Mouse (Mus musculus): ENCODE measurements around the gene Vpreb2.
"Not testable (repeated sequence)": the region's sequence is repeated elsewhere in the genome, so short reads cannot be mapped to it uniquely, and the experiment has no call there.

Gene Vpreb2

DNA sequence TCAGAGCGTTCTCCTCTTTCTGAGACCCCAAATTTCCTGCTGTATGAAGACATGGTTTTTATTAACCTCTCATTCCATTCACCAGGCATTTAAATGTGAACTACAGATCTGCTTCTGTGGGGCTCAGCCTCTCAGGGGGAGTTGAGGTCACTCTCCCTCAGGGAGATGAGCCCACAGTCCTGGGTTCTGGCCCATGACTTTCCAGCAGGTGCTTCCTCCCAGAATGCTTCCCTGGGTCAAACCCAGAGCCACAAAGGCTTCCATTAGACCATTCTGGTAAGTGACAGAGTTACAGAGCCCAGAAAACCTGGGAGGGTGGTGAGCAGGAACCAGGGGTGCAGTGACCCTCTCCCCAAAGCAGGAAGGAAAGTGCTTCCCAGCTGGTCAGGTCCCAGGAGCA is at the start of gene Vpreb2:
Gene Vpreb2 (plus strand): TSS at position 301 of the 400 bp plus-strand sequence.
- no peak for DNase-seq (ENCODE audit: low read depth)

DNA sequence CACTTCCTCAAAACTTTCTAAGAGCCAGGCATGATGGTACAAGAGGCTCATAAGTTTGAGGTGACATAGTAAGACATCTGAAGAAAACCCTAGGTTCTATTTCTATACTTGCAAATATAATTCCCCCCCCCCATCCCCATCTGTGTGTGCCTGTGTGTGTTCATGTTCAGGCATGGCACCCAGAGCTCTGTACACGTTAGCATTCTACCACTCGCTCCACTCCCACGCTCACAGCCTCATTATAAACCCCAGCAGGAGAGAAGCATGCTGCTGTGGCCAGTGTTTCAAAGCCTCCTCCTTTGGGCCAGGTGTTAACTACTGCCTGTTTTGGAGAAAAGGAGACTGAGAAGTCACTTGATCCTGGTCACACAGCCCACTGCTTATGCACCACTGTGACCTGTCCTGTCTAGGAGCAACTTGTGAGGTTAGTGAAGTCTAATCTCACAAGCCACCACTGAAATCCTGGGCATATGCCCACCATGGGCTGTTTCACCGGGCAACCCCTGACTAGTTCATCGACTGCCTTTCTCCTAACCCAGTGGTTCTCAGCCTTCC is 48.2 kb upstream of the Vpreb2 start:
- no peak for DNase-seq (ENCODE audit: low read depth)

GRCm38 (mm10) chr16:17933594-17934444 is 46.4 kb upstream of the Vpreb2 start:
- no peak for DNase-seq (ENCODE audit: low read depth)

DNA sequence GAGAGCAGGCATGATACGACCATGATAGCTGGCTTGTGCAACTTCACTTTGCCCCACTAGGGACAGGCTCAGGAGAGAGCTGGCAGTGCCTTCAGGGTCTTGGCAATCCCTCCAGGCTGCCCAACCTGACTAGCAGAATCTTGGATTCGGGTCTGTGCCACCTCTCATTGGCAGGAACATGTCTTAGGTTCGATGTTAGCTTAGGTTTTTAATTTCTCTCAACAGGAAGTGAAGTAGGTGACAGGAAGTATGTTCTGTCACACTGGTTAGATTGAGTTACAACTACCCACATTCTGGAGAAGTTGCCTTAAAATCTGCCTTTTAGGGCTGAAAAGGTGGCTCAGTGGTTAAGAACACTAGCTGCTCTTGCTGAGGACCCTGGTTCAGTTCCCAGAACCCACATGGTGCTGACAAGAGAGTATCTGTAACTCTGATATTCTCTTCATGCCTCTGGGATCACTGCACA is 45.8 kb upstream of the Vpreb2 start:
- no peak for DNase-seq (ENCODE audit: low read depth)

DNA sequence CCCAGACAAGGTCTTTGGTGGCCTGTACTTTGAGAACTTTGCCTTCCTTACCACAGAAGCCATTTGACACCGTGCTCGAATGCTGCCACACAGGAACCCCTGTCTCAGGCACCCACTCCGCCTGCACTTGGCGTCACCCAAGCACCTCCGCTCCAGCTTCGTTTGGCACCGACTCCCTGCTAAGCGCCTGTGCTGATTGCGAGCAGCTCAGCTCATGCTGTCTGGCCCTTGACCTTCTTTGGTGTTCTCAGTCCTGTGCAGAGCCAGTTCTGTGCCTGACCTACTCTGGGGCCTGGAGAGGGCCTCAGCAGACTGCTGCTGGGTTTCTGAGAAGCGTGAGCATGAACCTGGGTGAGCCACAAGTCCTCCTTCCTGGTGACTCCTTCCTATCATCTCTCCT is 43.5 kb upstream of the Vpreb2 start:
- DNase-seq (ENCODE audit: low read depth): no peak

DNA sequence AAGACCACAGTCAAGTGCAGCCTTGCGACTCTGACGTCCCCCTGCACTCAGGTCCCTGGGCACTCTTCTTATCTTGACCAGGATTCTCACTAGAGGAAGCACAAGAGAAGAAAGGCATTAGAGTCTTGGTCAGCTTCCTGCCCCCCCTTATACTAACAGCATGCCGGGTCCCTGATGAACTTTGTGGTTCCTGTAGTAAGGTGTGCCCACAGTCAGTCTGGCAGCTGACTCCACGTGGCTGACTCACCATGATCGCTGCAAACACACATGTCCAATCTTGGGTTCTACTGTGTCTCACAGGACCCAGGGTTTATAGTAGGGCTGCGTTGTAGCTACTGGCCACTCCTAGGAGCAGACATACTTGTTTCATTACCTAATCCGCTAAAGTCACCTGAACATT is 42.0 kb upstream of the Vpreb2 start:
- DNase-seq (ENCODE audit: low read depth): no peak

GRCm38 (mm10) chr16:17938821-17939220 is 41.4 kb upstream of the Vpreb2 start:
- DNase-seq (ENCODE audit: low read depth): peak; percentile 74

DNA sequence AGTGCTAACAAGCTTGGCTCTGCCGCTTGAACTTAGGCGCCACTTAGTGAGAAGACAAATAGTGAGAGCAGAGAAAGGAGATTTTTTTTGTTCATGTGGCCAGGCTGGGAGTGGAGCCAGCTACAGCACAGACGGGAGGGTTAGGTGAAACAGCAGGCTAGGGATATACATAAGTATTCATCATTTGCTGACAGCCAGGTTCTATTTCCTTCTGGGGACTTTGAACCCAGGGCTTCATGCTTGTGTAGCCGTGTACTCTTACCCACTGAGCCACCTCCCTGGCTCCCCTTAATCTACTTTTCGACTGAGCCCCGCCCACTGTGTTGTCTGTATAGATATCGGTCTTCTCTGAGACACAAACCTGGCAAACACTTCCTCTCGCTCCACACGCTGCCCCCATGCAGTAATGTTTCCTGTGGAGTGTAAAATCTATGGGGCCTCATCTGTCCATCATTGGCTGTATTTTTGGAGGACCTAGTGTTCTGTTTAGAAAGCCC is 40.9 kb upstream of the Vpreb2 start:
- peak; percentile 71 for DNase-seq (ENCODE audit: low read depth)

DNA sequence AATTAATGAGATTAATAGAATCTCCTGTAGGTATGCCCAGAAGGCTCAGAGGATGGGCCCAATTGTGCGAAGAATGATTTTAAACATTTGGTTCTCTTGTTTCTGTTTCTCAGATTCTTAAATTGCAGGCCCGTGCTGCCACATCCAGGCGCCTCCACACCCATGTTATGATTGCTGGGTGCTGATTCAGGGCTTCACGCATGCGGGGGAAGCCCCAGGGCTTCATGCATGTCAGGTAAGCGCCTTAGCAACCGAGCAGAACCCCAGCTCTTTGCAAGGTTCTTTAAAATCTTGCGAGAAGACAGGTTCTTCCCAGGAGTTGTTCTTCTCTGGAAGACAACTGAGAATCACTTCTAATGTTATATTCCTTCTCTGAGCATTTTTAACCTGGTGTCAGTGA is 36.8 kb upstream of the Vpreb2 start:
- DNase-seq (ENCODE audit: low read depth): no peak

DNA sequence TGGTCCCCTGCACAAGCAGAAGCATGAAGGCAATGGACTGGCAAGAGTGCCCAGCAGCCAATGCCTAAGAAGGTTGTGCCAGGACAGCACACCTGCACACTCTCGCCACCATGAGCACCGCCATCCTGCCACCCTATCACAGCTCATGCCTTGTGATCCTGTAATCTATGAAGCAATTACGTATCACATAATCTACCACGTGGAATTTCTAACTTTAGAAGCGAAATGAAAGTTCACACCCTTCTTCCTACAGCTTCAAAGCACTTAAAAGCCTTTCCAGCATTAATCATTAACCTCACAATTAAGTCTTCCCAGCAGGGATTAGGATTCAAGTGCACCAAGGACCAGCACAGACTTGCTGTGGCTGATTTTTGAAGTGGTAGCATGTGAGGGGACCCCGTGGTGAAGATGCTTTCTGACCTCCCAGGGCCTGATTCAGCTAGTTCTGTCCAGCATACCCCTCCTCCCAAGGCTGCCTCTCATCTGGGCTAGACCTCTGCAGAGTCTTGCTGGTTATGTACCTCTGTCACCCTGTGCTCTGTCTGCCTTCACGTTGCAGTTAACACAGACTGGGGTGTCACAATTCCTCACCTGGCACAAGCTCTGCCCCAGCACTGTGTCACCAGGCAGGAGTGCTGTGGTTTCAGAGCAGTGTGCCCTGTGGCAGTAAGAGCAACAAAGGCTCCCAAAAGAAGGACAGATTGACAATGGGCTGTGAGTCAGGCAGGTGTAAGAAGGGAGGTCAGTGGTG is 35.0 kb upstream of the Vpreb2 start:
- DNase-seq (ENCODE audit: low read depth): no peak

GRCm38 (mm10) chr16:17949421-17949877 is 30.8 kb upstream of the Vpreb2 start:
- no peak for DNase-seq (ENCODE audit: low read depth)

DNA sequence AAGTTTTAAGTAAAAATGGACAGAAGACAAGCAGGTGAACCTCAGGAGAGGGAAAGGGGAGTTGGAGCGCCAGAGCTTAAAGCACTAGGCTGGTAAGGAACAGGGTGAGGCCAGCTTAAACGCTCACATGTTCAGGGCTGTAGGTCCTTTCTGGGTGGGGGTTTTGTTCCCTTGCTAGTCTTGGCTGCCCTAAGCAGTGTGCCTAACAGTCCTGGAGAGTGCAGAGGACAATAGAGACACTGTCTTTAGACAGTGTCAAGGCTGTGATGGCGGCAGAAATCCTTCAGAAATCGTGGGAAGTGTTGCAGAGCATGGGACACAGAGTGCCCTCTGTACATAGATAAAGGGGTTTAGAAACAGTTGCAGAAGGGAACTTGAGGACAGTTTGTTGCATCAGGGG is 30.2 kb upstream of the Vpreb2 start:
- no peak for DNase-seq (ENCODE audit: low read depth)

GRCm38 (mm10) chr16:17951618-17952017 is 28.6 kb upstream of the Vpreb2 start:
- no peak for DNase-seq (ENCODE audit: low read depth)

DNA sequence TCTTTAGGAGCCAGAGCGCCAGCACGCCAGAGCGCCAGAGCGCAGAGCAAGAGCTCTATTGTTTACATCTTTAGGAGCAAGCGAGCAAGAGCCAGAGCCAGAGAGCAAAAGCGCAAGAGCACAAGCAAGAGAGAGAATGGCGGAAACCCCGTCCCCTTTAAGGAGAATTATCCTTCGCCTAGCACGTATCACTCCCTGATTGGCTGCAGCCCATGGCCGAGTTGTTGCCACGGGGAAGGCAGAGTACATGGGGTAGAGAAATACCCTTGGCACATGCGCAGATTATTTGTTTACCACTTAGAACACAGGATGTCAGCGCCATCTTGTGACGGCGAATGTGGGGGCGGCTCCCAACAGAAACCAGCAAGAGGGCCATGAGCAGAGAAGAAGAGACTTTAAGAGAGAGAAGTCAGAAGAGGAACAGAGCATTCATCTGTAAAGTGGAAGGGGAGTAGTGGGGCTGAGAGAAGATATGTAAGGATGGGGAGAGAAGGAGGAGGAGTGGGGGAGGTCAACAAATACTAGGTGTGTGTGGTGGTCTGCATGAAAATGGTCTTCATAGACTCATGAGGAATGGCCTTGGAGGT is 24.1 kb upstream of the Vpreb2 start:
- not testable (repeated sequence) for DNase-seq (ENCODE audit: low read depth)

GRCm38 (mm10) chr16:17962091-17962490 is 18.1 kb upstream of the Vpreb2 start:
- no peak for DNase-seq (ENCODE audit: low read depth)

DNA sequence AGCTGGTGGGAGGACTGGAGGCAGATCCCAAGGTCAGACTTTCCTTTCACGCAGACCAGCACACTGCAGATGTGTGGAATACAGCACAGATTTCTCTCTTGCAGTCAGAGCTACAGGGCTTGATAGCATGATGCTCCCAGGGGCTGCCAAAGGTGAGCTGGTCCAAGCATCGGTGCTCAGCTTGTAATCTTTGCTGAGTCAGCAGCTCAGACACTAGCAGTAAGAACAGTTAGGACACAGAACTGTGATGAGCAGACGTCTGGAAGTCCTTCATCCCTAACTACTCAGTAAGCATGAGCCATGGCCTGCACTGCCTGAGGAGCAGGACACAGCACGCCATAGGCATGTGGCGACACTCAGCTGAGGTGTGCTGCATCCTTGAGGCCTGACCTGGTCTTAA is 8.4 kb upstream of the Vpreb2 start:
- DNase-seq (ENCODE audit: low read depth): no peak

GRCm38 (mm10) chr16:17977840-17978239 is 2.4 kb upstream of the Vpreb2 start:
- DNase-seq (ENCODE audit: low read depth): not testable (repeated sequence)

- peak; percentile 14 for DNase-seq (ENCODE audit: low read depth)
Measured at GRCm38 (mm10) chr16:17983201-17983600, 3.0 kb downstream of the Vpreb2 start.

DNA sequence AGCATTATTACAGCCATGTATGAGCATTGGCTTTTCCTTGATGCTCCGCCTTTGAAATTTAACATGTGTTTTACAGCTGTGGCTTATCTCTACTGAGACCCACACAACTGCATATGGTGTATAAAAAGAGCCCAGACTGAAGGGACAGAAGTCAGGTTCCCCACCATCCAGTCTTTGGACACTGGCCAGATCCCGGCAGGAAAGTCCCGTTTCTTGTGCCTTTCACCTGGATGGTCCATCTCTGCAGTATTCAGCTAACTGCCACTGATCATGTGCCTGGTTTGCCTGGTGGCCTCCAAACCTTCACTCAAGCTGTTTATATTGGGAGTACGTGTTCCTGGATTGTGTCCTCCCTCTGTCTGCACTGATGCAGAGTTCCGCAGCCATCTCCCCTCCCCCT is 4.0 kb downstream of the Vpreb2 start:
- DNase-seq (ENCODE audit: low read depth): no peak

GRCm38 (mm10) chr16:17985078-17985477 is 4.8 kb downstream of the Vpreb2 start:
- DNase-seq (ENCODE audit: low read depth): no peak

GRCm38 (mm10) chr16:17986456-17987132 is 6.4 kb downstream of the Vpreb2 start:
- DNase-seq (ENCODE audit: low read depth): peak; percentile 52

DNA sequence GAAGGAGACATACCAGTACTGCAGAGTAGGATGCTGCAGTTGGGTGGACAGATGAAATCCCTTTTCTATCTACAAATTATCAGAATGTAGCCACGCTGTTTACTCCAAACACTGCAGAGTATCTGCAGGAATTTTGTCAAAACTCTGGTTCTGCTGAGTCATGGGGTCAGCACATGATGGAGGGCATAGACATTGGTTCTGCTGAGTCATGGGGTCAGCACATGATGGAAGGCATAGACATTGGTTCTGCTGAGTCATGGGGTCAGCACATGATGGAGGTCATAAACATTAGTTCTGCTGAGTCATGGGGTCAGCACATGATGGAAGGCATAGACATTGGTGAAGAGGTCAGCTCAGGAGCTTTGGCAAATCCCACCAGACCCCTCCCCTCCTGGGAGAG is 7.5 kb downstream of the Vpreb2 start:
- DNase-seq (ENCODE audit: low read depth): no peak
